9 mouse cellular contexts compared by ENCODE assay signal in the genomic region with DNA sequence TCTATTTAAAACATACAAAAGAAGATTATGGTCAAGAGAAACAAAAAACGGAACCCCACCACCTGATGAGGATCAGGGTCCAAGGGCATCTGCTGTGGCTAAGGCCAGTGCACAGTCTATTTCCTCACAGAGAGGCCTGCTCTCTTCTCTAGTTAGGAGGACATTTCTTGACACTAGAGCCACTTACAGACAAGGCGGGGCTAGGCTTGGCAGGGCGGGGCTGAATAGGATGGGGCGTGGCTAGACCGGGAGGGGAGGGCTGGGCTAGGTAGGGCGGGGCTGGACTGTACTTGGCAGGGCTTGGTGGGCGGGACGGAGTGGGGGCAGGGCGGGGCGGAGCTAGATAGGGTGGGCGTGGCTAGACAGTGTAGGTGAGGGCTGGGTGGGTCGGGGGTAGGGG.
A peak's percentile ranks its signal among the peaks of the same experiment; 100 is the strongest.
DNase-seq lines count a peak whose midpoint lies in the region; ATAC-seq and TF ChIP-seq lines count a peak whose summit lies in the region.
"Had no signal": no experiment of that assay in that cellular context is flagged by ENCODE, and none has a peak within 500 bp of the region (broad histone marks: within the 10 kb centered on the region; RNA-seq: fewer than 3 reads in every experiment).

No protein-coding gene starts in this region.

- no peak for TF ChIP-seq EP300 in stomach, postnatal 0 days (optimal IDR thresholded peaks at IDR 0.05)

- no peaks in the 10 kb centered on the region for H3K9me3 ChIP-seq in midbrain, embryonic 11.5 days (ENCODE audit: control insufficient read depth, low read length)
- H3K9me3 ChIP-seq in midbrain, postnatal 0 days (ENCODE audit: low read length) = no peaks in the 10 kb centered on the region
- no peaks in the 10 kb centered on the region for H3K9me3 ChIP-seq in intestine, postnatal 0 days (ENCODE audit: control insufficient read depth)
- no peaks in the 10 kb centered on the region for H3K9me3 ChIP-seq in stomach, postnatal 0 days (ENCODE audit: control insufficient read depth, low read length)

- TF ChIP-seq CTCF in midbrain, postnatal 0 days (IDR thresholded peaks at IDR 0.05) = no peak
- no peak for TF ChIP-seq CTCF in intestine, postnatal 0 days (IDR thresholded peaks at IDR 0.05; ENCODE audit: low read depth)
- TF ChIP-seq CTCF in stomach, postnatal 0 days (IDR thresholded peaks at IDR 0.05; ENCODE audit: low read depth) = no peak

- intact Hi-C loops in left cerebral cortex, postnatal 4 days (cut with DNase I) = no loop called here

- H3K4me3 ChIP-seq in midbrain, embryonic 11.5 days (ENCODE audit: low read depth, low read length) = no peak overlapping the region
- no peak overlapping the region for H3K4me3 ChIP-seq in midbrain, postnatal 0 days (ENCODE audit: low read depth, low read length)
- no peak overlapping the region for H3K4me3 ChIP-seq in intestine, postnatal 0 days (ENCODE audit: low read depth, low read length)
- H3K4me3 ChIP-seq in stomach, postnatal 0 days (ENCODE audit: low read depth, low read length) = no peak overlapping the region

- H3K27me3 ChIP-seq in midbrain, embryonic 11.5 days (ENCODE audit: control insufficient read depth, insufficient read depth, low read length) = no peaks in the 10 kb centered on the region
- no peaks in the 10 kb centered on the region for H3K27me3 ChIP-seq in midbrain, postnatal 0 days (ENCODE audit: insufficient read depth, low read length)
- H3K27me3 ChIP-seq in intestine, postnatal 0 days (replicated peaks; ENCODE audit: control insufficient read depth, insufficient read depth, low read length) = no peaks in the 10 kb centered on the region
- no peaks in the 10 kb centered on the region for H3K27me3 ChIP-seq in stomach, postnatal 0 days (ENCODE audit: control insufficient read depth, insufficient read depth, low read length)

- no peaks in the 10 kb centered on the region for H3K4me1 ChIP-seq in midbrain, embryonic 11.5 days (ENCODE audit: control insufficient read depth, insufficient read depth, low read length)
- no peaks in the 10 kb centered on the region for H3K4me1 ChIP-seq in midbrain, postnatal 0 days (ENCODE audit: insufficient read depth, low read length)
- no peaks in the 10 kb centered on the region for H3K4me1 ChIP-seq in intestine, postnatal 0 days (replicated peaks; ENCODE audit: control insufficient read depth, insufficient read depth, low read length)
- H3K4me1 ChIP-seq in stomach, postnatal 0 days (replicated peaks; ENCODE audit: control insufficient read depth, insufficient read depth) = no peaks in the 10 kb centered on the region

- no peak overlapping the region for H3K4me2 ChIP-seq in midbrain, embryonic 11.5 days
- no peak overlapping the region for H3K4me2 ChIP-seq in midbrain, postnatal 0 days (ENCODE audit: low read depth, low read length, poor library complexity, severe bottlenecking)
- H3K4me2 ChIP-seq in intestine, postnatal 0 days (replicated peaks; ENCODE audit: low read depth) = peak overlapping the region; percentile 30
- no peak overlapping the region for H3K4me2 ChIP-seq in stomach, postnatal 0 days (replicated peaks; ENCODE audit: low read depth)

- H3K9ac ChIP-seq in midbrain, embryonic 11.5 days (ENCODE audit: low read length) = no peak overlapping the region
- no peak overlapping the region for H3K9ac ChIP-seq in midbrain, postnatal 0 days (replicated peaks; ENCODE audit: low read length, poor library complexity, severe bottlenecking)
- H3K9ac ChIP-seq in intestine, postnatal 0 days (ENCODE audit: low read depth, low read length) = no peak overlapping the region
- H3K9ac ChIP-seq in stomach, postnatal 0 days (ENCODE audit: low read length) = no peak overlapping the region

- H3K27ac ChIP-seq in midbrain, embryonic 11.5 days (ENCODE audit: low read depth, low read length) = no peak overlapping the region
- no peak overlapping the region for H3K27ac ChIP-seq in midbrain, postnatal 0 days (ENCODE audit: low read depth, low read length)
- H3K27ac ChIP-seq in intestine, postnatal 0 days (ENCODE audit: low read depth, low read length) = no peak overlapping the region
- no peak overlapping the region for H3K27ac ChIP-seq in stomach, postnatal 0 days (replicated peaks)

- H3K36me3 ChIP-seq in midbrain, embryonic 11.5 days (ENCODE audit: control insufficient read depth, insufficient read depth, low read length) = no peaks in the 10 kb centered on the region
- H3K36me3 ChIP-seq in midbrain, postnatal 0 days (ENCODE audit: insufficient read depth, low read length) = no peaks in the 10 kb centered on the region
- no peaks in the 10 kb centered on the region for H3K36me3 ChIP-seq in intestine, postnatal 0 days (ENCODE audit: control insufficient read depth, insufficient read depth)
- no peaks in the 10 kb centered on the region for H3K36me3 ChIP-seq in stomach, postnatal 0 days (ENCODE audit: control insufficient read depth, insufficient read depth, low read length)

- peak; percentile 58 for ATAC-seq in midbrain, embryonic 11.5 days (ENCODE audit: low FRiP score)
- ATAC-seq in midbrain, postnatal 0 days (ENCODE audit: low FRiP score) = no peak
- peak; percentile 92 for ATAC-seq in intestine, postnatal 0 days
- ATAC-seq in stomach, postnatal 0 days (ENCODE audit: low FRiP score, low TSS enrichment) = peak; percentile 94
- ATAC-seq in frontal cortex, adult (ENCODE audit: low TSS enrichment) = no peak

- peak; percentile 44 for DNase-seq in adrenal gland, postnatal 10 days
- DNase-seq in adrenal gland, postnatal 4 days (ENCODE audit: low spot score in 2 of 2) = no peak
- DNase-seq in midbrain, embryonic 11.5 days (ENCODE audit: low spot score, missing footprints) = no peak
- no peak for DNase-seq in midbrain, postnatal 0 days (ENCODE audit: low spot score)
- peak; percentile 92 for DNase-seq in stomach, postnatal 0 days (ENCODE audit: low spot score)
- no peak for DNase-seq in left cerebral cortex, postnatal 4 days
- DNase-seq: cerebellum, adult 11-12 months had no signal

- WGBS in midbrain, embryonic 11.5 days = 39% methylated on average over 12 of the region's 12 CpGs
- 41% methylated on average over 7 of the region's 12 CpGs for WGBS in midbrain, postnatal 0 days
- 31% methylated on average over 10 of the region's 12 CpGs for WGBS in intestine, postnatal 0 days
- WGBS in stomach, postnatal 0 days = 36% methylated on average over 11 of the region's 12 CpGs

Comparison
In these comparisons a context has a peak if more than half of its experiments do, and no peak if none do; other contexts are left out.
1. DNase-seq: peak in adrenal gland, postnatal 10 days (single experiment) and stomach, postnatal 0 days (single experiment); none in adrenal gland, postnatal 4 days (0 of 2), midbrain, embryonic 11.5 days (single experiment), midbrain, postnatal 0 days (single experiment) and left cerebral cortex, postnatal 4 days (single experiment).
2. ATAC-seq: peak in midbrain, embryonic 11.5 days (single experiment), intestine, postnatal 0 days (single experiment) and stomach, postnatal 0 days (single experiment); none in midbrain, postnatal 0 days (single experiment) and frontal cortex, adult (single experiment).